Mouse (Mus musculus): Measurements from ENCODE around the gene Cracr2a. TPM values are rescaled to one million over a fixed set of nuclear protein-coding genes. Genes with fewer than 3 reads are reported as not detected.

The Cracr2a gene
- polyA plus RNA-seq, 1 experiment, result not detected

DNA sequence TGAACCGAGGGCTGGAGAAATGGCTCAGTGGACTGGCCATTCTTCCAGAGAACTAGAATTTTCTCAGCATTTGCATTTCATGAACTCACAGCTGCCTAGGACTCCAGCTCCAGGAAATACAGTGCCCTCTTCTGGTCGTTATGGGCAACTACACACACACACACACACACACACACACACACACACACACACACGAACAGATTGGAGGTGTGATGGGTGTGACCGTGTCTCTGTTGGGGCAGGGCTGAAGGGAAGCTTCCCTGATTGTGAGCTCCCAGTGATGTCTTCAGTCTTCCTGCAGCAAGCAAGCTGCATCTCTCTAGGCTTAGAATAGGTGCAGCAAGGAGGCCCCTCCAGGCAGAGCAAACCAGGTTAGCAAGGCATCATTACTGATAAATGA lies 8.2 kb upstream of the Cracr2a start:
- WGBS, result 91% methylated on average over 4 of the region's 4 CpGs
- no peak for TF ChIP-seq CTCF (IDR thresholded peaks at IDR 0.05; ENCODE audit: insufficient read depth, low read depth, low read length)
- no peak for TF ChIP-seq POLR2A (IDR thresholded peaks at IDR 0.05; ENCODE audit: insufficient read depth, low read depth, low read length)
- no peak overlapping the region for H3K4me3 ChIP-seq (ENCODE audit: insufficient read depth, low read depth, low read length)
- no peaks in the 10 kb centered on the region for H3K4me1 ChIP-seq (ENCODE audit: control insufficient read depth, insufficient read depth, low read length)
- no peak overlapping the region for H3K27ac ChIP-seq (ENCODE audit: insufficient read depth, low read depth, low read length)

DNA sequence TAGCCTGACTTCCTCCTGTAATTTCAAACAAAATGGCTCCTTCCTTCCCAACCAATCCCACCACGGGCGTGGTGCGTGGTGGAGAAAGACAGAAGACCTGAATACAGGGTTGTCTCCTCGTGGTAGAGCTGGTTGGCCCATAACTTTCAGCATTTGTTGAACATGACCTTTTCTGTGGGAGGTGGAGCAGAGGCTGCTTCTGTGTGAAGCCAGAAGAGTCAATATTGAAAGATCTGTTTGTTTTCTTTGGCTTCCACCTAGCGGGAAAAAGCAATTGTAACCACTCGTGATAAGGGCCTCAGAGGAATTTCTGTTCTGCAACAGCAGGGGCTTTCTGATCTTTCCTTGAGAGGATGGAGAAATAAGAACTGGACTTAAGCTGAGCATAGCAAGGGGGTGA lies 5.6 kb upstream of the Cracr2a start:
- WGBS, result 86% methylated on average over 6 of the region's 6 CpGs
- Histone ChIP-seq H3K27ac (ENCODE audit: insufficient read depth, low read depth, low read length) (no peak overlapping the region), H3K4me3 (ENCODE audit: insufficient read depth, low read depth, low read length) (no peak overlapping the region), H3K4me1 (ENCODE audit: control insufficient read depth, insufficient read depth, low read length) (no peaks in the 10 kb centered on the region)
- TF ChIP-seq POLR2A (IDR thresholded peaks at IDR 0.05; ENCODE audit: insufficient read depth, low read depth, low read length), result no peak

DNA sequence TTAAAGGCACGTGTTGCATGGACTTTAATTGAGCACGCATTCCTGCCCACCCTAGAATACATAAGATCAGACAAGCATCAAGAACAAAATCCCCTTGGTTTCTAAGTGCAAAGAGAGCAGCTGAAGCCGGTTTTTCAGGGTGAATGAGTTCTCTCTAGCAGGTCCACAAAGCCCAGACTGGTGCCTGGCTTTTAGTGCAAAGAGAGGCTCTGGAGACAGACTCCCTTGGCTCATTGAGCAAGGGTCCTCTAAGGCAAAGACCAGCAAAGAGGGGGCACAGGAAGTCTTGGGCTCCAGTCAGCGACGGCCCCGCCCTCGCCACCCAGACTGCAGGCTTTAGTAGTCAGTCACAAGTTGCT lies 287 bp upstream of the Cracr2a start:
- H3K4me1 ChIP-seq (ENCODE audit: control insufficient read depth, insufficient read depth, low read length), result peaks cover 6% of the 10 kb centered on the region
- H3K27ac ChIP-seq (ENCODE audit: insufficient read depth, low read depth, low read length), result no peak overlapping the region
- H3K4me3 ChIP-seq (ENCODE audit: insufficient read depth, low read depth, low read length), result no peak overlapping the region
- TF ChIP-seq CTCF (IDR thresholded peaks at IDR 0.05; ENCODE audit: insufficient read depth, low read depth, low read length) (0 out of 2 replicates have a peak, but pooled peaks have one; percentile 4), POLR2A (IDR thresholded peaks at IDR 0.05; ENCODE audit: insufficient read depth, low read depth, low read length) (no peak)
- WGBS, result 17% methylated on average over 7 of the region's 7 CpGs

DNA sequence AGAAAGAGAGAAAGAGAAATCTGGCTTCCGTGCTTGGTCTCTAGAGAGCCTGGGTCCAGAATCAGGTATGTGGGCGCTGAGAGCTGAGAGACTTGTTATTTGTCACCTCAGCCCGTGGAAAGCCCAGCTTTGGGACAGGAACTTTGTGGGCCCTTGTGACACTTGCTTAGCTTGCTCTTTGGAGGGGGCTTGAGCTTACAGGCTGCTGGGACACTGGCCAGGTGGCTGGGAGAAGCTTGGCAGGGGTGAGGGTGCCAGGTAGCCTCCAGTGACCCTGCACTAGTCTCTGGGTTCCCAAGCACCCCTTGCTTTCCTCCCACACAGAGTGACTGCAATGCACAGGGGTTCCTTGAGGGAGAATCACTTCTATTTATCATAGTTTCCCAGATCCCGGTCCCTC lies 2.4 kb downstream of the Cracr2a start:
- Histone ChIP-seq H3K4me1 (ENCODE audit: control insufficient read depth, insufficient read depth, low read length) (peaks cover 6% of the 10 kb centered on the region), H3K27ac (ENCODE audit: insufficient read depth, low read depth, low read length) (no peak overlapping the region), H3K4me3 (ENCODE audit: insufficient read depth, low read depth, low read length) (no peak overlapping the region)
- TF ChIP-seq CTCF (IDR thresholded peaks at IDR 0.05; ENCODE audit: insufficient read depth, low read depth, low read length), result no peak
- no peak for TF ChIP-seq POLR2A (IDR thresholded peaks at IDR 0.05; ENCODE audit: insufficient read depth, low read depth, low read length)
- 68% methylated on average over 4 of the region's 4 CpGs for WGBS

DNA sequence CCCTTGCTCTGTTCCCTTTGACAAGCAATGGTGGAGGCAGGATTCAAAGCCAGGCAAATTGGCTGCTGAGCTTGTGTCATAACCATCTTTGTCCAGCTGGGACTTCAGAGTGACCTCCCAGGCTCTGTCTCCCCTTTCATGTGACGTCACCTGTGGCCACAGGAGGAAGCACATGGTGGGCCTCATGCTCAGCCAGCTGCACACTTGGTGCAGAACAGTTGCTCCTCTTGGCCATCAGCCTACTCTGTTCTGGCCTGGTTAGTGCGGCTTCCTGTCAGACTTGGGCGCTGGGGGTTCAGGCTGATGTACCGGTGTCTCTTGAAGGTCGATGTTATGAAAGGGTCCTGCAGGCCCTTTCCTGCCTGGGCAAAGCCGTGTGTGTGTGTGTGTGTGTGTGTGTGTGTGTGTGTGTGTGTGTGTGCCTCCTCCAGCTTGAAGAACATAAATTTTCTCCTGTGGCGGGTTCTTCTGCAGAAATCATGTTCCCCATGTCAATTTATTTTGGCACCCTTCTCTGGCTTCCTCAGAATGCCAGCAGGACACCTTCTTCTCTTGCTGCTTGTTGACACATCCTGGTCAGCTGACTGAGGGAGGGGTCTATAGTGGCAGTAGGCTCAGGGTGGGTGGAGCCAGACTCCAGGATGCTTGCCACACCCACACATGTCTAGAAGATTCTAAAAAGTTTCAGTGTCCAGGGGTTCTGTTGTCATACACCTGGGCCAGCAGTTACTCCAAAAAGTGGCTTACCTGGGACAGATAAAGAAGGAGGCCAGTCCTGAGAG lies 5.0 kb downstream of the Cracr2a start:
- no peak for TF ChIP-seq CTCF (IDR thresholded peaks at IDR 0.05; ENCODE audit: insufficient read depth, low read depth, low read length)
- TF ChIP-seq POLR2A (IDR thresholded peaks at IDR 0.05; ENCODE audit: insufficient read depth, low read depth, low read length), result no peak
- WGBS, result 83% methylated on average over 7 of the region's 7 CpGs
- Histone ChIP-seq H3K4me1 (ENCODE audit: control insufficient read depth, insufficient read depth, low read length) (peaks cover 14% of the 10 kb centered on the region), H3K4me3 (ENCODE audit: insufficient read depth, low read depth, low read length) (no peak overlapping the region), H3K27ac (ENCODE audit: insufficient read depth, low read depth, low read length) (no peak overlapping the region)

DNA sequence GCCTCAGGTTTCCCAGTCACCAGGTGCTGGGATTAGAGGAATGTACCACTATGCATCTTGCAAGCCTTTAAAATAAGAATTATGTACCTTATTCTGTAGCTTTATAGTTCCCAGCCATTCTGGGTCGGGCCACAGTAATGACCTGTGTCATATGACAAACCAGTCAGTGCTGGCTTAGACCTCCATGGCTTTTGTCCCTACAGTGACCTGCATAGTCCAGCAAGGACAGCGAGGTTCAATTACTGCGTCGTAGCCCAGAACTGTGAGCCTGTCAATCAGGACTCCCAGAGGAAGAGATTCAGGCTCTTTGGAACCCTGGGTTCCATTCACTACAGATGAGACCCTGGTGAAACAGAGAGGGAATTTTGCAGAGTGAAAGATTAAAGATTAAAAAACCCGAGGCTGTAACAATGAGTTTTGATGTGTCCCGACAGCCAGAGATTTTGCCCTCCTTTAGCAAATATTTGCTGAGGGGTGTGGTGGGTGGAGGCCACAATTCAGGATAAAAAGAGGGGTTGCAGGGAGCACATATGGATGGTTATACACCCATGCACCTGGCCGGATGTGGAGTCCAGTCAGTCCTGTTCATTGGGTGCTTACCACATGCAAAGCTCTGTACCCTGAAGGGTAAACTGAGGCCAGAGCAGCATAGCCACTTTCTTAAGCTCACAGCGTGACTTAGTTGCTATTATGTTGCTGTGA lies 10.9 kb downstream of the Cracr2a start:
- Histone ChIP-seq H3K4me3 (ENCODE audit: insufficient read depth, low read depth, low read length) (no peak overlapping the region), H3K4me1 (ENCODE audit: control insufficient read depth, insufficient read depth, low read length) (peaks cover 17% of the 10 kb centered on the region), H3K27ac (ENCODE audit: insufficient read depth, low read depth, low read length) (no peak overlapping the region)
- 69% methylated on average over 8 of the region's 8 CpGs for WGBS
- TF ChIP-seq POLR2A (IDR thresholded peaks at IDR 0.05; ENCODE audit: insufficient read depth, low read depth, low read length), result no peak
- no peak for TF ChIP-seq CTCF (IDR thresholded peaks at IDR 0.05; ENCODE audit: insufficient read depth, low read depth, low read length)

DNA sequence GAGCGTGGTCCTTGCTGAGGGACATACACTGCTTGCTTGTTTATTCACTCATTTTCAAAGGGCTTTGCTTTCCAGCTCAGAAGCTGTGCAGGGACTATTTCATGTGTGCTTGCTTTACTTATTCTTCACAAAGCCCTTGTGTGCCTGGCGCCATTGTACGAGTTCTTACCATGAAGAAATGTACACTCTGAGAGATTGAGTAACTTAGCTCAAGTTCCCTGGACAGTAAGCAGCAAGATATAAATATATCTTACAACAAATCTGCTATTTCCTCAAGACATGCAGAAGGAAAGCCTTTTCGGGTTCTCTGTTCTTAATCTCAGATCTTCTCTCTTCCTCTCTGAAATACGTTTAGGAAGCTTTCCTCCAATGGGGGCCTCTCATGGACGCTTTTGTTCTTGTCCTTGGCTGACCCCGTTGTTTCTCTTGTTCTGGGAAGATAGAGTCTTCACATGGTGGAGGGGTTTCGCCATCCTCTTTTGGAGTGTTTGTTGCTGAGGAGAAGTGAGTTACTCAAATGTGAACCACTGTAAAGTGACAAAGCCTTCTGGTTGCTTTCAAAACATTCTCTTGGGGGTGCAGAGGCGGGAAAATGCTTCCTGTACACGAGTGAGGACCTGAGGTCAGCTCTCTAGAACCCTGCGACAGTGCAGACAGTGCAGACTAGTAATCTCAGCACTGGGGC lies 12.8 kb downstream of the Cracr2a start:
- TF ChIP-seq CTCF (IDR thresholded peaks at IDR 0.05; ENCODE audit: insufficient read depth, low read depth, low read length) (no peak), POLR2A (IDR thresholded peaks at IDR 0.05; ENCODE audit: insufficient read depth, low read depth, low read length) (no peak)
- H3K4me1 ChIP-seq (ENCODE audit: control insufficient read depth, insufficient read depth, low read length), result peaks cover 17% of the 10 kb centered on the region
- no peak overlapping the region for H3K4me3 ChIP-seq (ENCODE audit: insufficient read depth, low read depth, low read length)
- H3K27ac ChIP-seq (ENCODE audit: insufficient read depth, low read depth, low read length), result no peak overlapping the region
- 71% methylated on average over 11 of the region's 11 CpGs for WGBS

DNA sequence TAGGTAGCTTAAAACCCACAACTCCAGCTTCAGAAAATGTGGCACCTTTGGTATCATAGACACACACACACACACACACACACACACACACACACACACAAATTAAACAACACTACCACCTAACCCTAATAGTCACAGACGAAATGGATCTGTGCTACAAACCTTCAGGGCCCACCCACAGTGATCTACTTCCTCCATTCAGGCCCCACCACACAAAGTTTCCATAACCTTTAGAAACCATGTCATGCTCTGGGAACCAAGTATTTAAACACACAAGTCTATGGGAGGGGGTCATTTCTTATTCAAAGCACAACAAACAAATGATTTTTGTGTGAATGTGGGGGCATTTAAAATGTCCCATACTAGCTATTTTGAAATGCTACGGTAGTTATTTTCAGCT lies 14.1 kb downstream of the Cracr2a start:
- TF ChIP-seq CTCF (IDR thresholded peaks at IDR 0.05; ENCODE audit: insufficient read depth, low read depth, low read length) (no peak), POLR2A (IDR thresholded peaks at IDR 0.05; ENCODE audit: insufficient read depth, low read depth, low read length) (no peak)
- H3K27ac ChIP-seq (ENCODE audit: insufficient read depth, low read depth, low read length), result no peak overlapping the region
- peaks cover 12% of the 10 kb centered on the region for H3K4me1 ChIP-seq (ENCODE audit: control insufficient read depth, insufficient read depth, low read length)
- WGBS, result 73% methylated on average over 2 of the region's 2 CpGs
- H3K4me3 ChIP-seq (ENCODE audit: insufficient read depth, low read depth, low read length), result no peak overlapping the region

DNA sequence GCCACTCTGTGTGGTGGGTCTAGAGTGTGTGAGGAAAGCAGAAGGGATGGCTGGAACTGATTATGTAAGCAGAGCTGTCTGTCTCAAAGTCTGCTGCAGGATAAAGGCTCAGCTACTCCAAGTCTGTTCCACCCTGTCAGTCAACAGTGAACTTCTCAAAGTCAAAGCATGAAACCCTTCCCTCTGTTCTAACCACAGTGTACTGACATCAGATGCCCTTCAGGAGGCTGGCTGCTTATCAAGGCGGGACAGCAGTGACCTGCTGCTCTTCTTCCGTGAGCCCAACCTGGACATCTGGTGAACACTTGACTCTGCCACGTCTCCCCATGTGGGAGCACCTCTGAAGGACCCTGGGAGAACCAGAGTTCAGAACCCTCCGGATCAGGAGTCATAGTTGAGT lies 16.6 kb downstream of the Cracr2a start:
- Histone ChIP-seq H3K4me1 (ENCODE audit: control insufficient read depth, insufficient read depth, low read length) (peaks cover 14% of the 10 kb centered on the region), H3K27ac (ENCODE audit: insufficient read depth, low read depth, low read length) (no peak overlapping the region), H3K4me3 (ENCODE audit: insufficient read depth, low read depth, low read length) (no peak overlapping the region)
- TF ChIP-seq CTCF (IDR thresholded peaks at IDR 0.05; ENCODE audit: insufficient read depth, low read depth, low read length) (no peak), POLR2A (IDR thresholded peaks at IDR 0.05; ENCODE audit: insufficient read depth, low read depth, low read length) (no peak)
- 90% methylated on average over 4 of the region's 4 CpGs for WGBS

Data from olfactory bulb, adult 2 months (tissue).